Mouse (Mus musculus): ENCODE measurements around the gene Cemip2. TPM values are rescaled to one million over a fixed set of nuclear protein-coding genes. Genes with fewer than 3 reads are reported as not detected.
A peak's percentile ranks its signal among the peaks of the same experiment; 100 is the strongest.
"Not testable (repeated sequence)": the region's sequence is repeated elsewhere in the genome, so short reads cannot be mapped to it uniquely, and the experiment has no call there.

The Cemip2 gene
- polyA plus RNA-seq, 1 experiment, result 12.6 TPM

DNA sequence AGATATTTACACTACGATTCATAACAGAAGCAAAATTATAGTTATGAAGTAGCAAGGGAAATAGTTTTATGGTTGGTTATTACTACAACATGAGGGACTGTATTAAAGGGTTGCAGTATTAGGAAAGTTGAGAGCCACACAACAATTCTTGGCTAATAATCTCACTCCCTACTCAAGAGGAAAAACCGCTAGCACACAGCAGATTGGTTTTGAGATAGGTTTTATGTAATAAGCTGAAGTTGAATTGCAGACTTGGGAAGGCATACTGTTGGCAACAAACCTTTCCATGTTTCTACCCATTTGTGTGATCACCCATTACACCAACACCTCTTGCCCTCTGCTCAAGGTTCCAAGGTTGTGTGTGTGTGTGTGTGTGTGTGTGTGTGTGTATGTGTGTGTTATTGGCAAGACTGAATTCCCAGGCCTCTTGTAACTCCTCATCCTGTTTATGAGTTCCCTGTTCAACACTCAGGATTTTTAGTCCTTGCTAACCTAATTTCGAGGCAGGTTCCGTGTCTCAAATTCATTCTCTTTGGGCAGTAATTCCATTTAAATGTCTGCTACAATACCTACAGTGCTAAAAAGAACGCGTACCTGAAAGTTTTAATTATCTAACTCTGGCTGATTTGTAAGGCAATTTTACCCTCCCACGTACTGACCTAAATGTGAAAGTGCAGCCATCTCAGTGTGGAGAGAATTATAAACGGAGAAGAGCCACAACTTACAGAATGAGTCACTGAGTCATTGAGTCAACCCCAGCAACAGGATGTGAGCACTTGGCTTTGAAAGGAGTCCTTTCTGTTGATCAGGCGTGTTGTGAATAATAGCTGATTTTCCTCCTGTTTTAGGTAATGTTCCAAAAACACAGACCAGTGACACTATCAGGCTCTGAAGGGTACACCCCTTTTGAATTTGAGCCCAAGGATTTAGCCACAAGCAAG lies 85.1 kb downstream of the Cemip2 start:
- H3K27me3 ChIP-seq (ENCODE audit: control insufficient read depth, insufficient read depth, insufficient read length), result no peaks in the 10 kb centered on the region
- no peaks in the 10 kb centered on the region for H3K79me2 ChIP-seq (ENCODE audit: control insufficient read depth, insufficient read depth)
- TF ChIP-seq CEBPB (IDR thresholded peaks at IDR 0.05; ENCODE audit: low read depth) (peak; percentile 32), USF1 (IDR thresholded peaks at IDR 0.05; ENCODE audit: low read depth) (no peak), MYOD1 (IDR thresholded peaks at IDR 0.05; ENCODE audit: control insufficient read depth, insufficient read length, low read depth) (no peak), MAX (IDR thresholded peaks at IDR 0.05) (no peak), MYOG (IDR thresholded peaks at IDR 0.05; ENCODE audit: control insufficient read depth, extremely low read depth, insufficient read length) (no peak), FOSL1 (IDR thresholded peaks at IDR 0.05; ENCODE audit: insufficient read depth, low read length, poor library complexity, severe bottlenecking) (peak; percentile 66), CTCF (IDR thresholded peaks at IDR 0.05; ENCODE audit: control insufficient read depth, insufficient read depth, insufficient read length) (no peak)
- H3K4me3 ChIP-seq (ENCODE audit: insufficient read depth, poor library complexity, severe bottlenecking), result no peak overlapping the region
- H3ac ChIP-seq (ENCODE audit: control insufficient read depth, insufficient read length, low read depth), result no peak overlapping the region
- peaks cover 12% of the 10 kb centered on the region for H3K36me3 ChIP-seq (ENCODE audit: control insufficient read depth, insufficient read depth)
- H3K79me3 ChIP-seq (ENCODE audit: low read depth), result no peaks in the 10 kb centered on the region

GRCm38 (mm10) chr19:21865242-21866055 lies 87.3 kb downstream of the Cemip2 start:
- Histone ChIP-seq H3K79me2 (ENCODE audit: control insufficient read depth, insufficient read depth) (no peaks in the 10 kb centered on the region), H3ac (ENCODE audit: control insufficient read depth, insufficient read length, low read depth) (no peak overlapping the region), H3K36me3 (ENCODE audit: control insufficient read depth, insufficient read depth) (no peaks in the 10 kb centered on the region), H3K4me3 (ENCODE audit: insufficient read depth, poor library complexity, severe bottlenecking) (no peak overlapping the region), H3K79me3 (ENCODE audit: low read depth) (no peaks in the 10 kb centered on the region), H3K27me3 (ENCODE audit: control insufficient read depth, insufficient read depth, insufficient read length) (no peaks in the 10 kb centered on the region)
- TF ChIP-seq MAX (IDR thresholded peaks at IDR 0.05) (no peak), MYOG (IDR thresholded peaks at IDR 0.05; ENCODE audit: control insufficient read depth, extremely low read depth, insufficient read length) (no peak), CEBPB (IDR thresholded peaks at IDR 0.05; ENCODE audit: low read depth) (peak; percentile 77)

DNA sequence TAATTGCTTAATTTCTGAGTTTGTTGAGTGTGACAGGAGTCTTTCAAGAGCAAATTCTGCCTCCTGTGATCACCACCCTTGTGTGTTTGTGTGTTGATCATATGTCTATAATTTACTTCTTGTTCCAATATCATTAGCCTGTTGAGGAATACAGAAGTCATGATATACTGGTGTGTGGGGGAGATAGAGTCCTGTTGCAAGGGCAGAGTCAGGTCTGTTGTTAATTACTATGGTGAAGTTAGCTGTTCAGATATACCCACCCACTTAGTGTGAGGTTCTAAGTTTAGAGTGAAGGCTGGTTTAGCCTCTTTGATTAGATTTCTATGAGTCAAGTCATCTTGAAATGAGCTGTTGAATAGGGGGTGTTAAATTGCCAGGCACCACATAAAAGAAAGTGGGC lies 88.0 kb downstream of the Cemip2 start:
- Histone ChIP-seq H3K79me3 (ENCODE audit: low read depth) (no peaks in the 10 kb centered on the region), H3K27me3 (ENCODE audit: control insufficient read depth, insufficient read depth, insufficient read length) (no peaks in the 10 kb centered on the region), H3K79me2 (ENCODE audit: control insufficient read depth, insufficient read depth) (no peaks in the 10 kb centered on the region), H3ac (ENCODE audit: control insufficient read depth, insufficient read length, low read depth) (no peak overlapping the region), H3K4me3 (ENCODE audit: insufficient read depth, poor library complexity, severe bottlenecking) (no peak overlapping the region), H3K36me3 (ENCODE audit: control insufficient read depth, insufficient read depth) (no peaks in the 10 kb centered on the region)
- TF ChIP-seq CEBPB (IDR thresholded peaks at IDR 0.05; ENCODE audit: low read depth) (no peak), MYOG (IDR thresholded peaks at IDR 0.05; ENCODE audit: control insufficient read depth, extremely low read depth, insufficient read length) (no peak), USF1 (IDR thresholded peaks at IDR 0.05; ENCODE audit: low read depth) (no peak), CTCF (IDR thresholded peaks at IDR 0.05; ENCODE audit: control insufficient read depth, insufficient read depth, insufficient read length) (no peak), MAX (IDR thresholded peaks at IDR 0.05) (no peak), FOSL1 (IDR thresholded peaks at IDR 0.05; ENCODE audit: insufficient read depth, low read length, poor library complexity, severe bottlenecking) (no peak), MYOD1 (IDR thresholded peaks at IDR 0.05; ENCODE audit: control insufficient read depth, insufficient read length, low read depth) (no peak)

GRCm38 (mm10) chr19:21866756-21867155 lies 88.6 kb downstream of the Cemip2 start:
- not testable (repeated sequence) for H3K79me3 ChIP-seq (ENCODE audit: low read depth); H3K79me2 ChIP-seq (ENCODE audit: control insufficient read depth, insufficient read depth); H3K36me3 ChIP-seq (ENCODE audit: control insufficient read depth, insufficient read depth); H3ac ChIP-seq (ENCODE audit: control insufficient read depth, insufficient read length, low read depth); H3K4me3 ChIP-seq (ENCODE audit: insufficient read depth, poor library complexity, severe bottlenecking); H3K27me3 ChIP-seq (ENCODE audit: control insufficient read depth, insufficient read depth, insufficient read length)

- Histone ChIP-seq H3K79me3 (ENCODE audit: low read depth) (no peaks in the 10 kb centered on the region), H3ac (ENCODE audit: control insufficient read depth, insufficient read length, low read depth) (no peak overlapping the region), H3K36me3 (ENCODE audit: control insufficient read depth, insufficient read depth) (no peaks in the 10 kb centered on the region), H3K79me2 (ENCODE audit: control insufficient read depth, insufficient read depth) (no peaks in the 10 kb centered on the region), H3K27me3 (ENCODE audit: control insufficient read depth, insufficient read depth, insufficient read length) (no peaks in the 10 kb centered on the region), H3K4me3 (ENCODE audit: insufficient read depth, poor library complexity, severe bottlenecking) (no peak overlapping the region)
- TF ChIP-seq MAX (IDR thresholded peaks at IDR 0.05) (no peak), MYOG (IDR thresholded peaks at IDR 0.05; ENCODE audit: control insufficient read depth, extremely low read depth, insufficient read length) (no peak), CTCF (IDR thresholded peaks at IDR 0.05; ENCODE audit: control insufficient read depth, insufficient read depth, insufficient read length) (no peak), USF1 (IDR thresholded peaks at IDR 0.05; ENCODE audit: low read depth) (no peak), FOSL1 (IDR thresholded peaks at IDR 0.05; ENCODE audit: insufficient read depth, low read length, poor library complexity, severe bottlenecking) (no peak), MYOD1 (IDR thresholded peaks at IDR 0.05; ENCODE audit: control insufficient read depth, insufficient read length, low read depth) (no peak), CEBPB (IDR thresholded peaks at IDR 0.05; ENCODE audit: low read depth) (no peak)
Measured at GRCm38 (mm10) chr19:21868471-21868870, 90.3 kb downstream of the Cemip2 start.
